Comparison of ENCODE assay signal across 21 mouse cellular contexts in the genomic region with DNA sequence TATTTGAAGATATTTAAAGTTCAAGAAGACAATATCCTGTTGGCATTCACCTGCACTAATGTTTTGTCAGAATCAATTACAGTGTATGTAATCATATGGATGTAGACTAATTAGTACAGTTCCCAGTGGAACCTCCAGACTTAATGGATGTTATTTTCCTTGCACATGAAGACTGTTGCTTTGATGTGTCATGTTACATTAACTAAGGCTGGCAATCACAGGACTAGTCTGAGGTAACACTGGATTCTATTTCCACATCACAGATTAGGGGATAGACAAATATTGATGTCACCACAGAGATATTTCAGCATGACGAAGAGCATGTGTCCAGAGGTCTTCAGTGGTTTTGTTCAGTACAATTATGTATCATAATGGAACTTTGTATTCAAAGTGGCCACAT.
DNase-seq lines count a peak whose midpoint lies in the region; ATAC-seq and TF ChIP-seq lines count a peak whose summit lies in the region.
"Had no signal": no experiment of that assay in that cellular context is flagged by ENCODE, and none has a peak within 500 bp of the region (broad histone marks: within the 10 kb centered on the region; RNA-seq: fewer than 3 reads in every experiment).

No protein-coding gene starts in this region.

- H3K4me3 ChIP-seq in hindbrain, postnatal 0 days (ENCODE audit: low read length): no peak overlapping the region
- H3K4me3 ChIP-seq in hindbrain, embryonic 16.5 days (ENCODE audit: low read length): no peak overlapping the region
- H3K4me3 ChIP-seq in thymus, adult 2 months (ENCODE audit: control insufficient read depth, insufficient read depth, low read length): no peak overlapping the region
- H3K4me3 ChIP-seq: embryonic facial prominence, embryonic 13.5 days; forebrain, embryonic 13.5 days; heart, embryonic 12.5 days; hindbrain, embryonic 10.5 days had no signal

- no peak for TF ChIP-seq POLR2A in brain, embryonic 14.5 days (IDR thresholded peaks at IDR 0.05; ENCODE audit: borderline replicate concordance, extremely low read depth, insufficient read depth, insufficient read length, poor library complexity, severe bottlenecking)
- no peak for TF ChIP-seq POLR2A in thymus, adult 2 months (IDR thresholded peaks at IDR 0.05; ENCODE audit: control insufficient read depth, extremely low read depth, insufficient read depth, low read length, poor library complexity)

- no peak overlapping the region for H3K4me2 ChIP-seq in hindbrain, postnatal 0 days (ENCODE audit: low read depth, low read length)
- no peak overlapping the region for H3K4me2 ChIP-seq in hindbrain, embryonic 16.5 days (ENCODE audit: low read length)
- H3K4me2 ChIP-seq: embryonic facial prominence, embryonic 13.5 days; forebrain, embryonic 13.5 days; heart, embryonic 12.5 days; hindbrain, embryonic 14.5 days had no signal

- no peaks in the 10 kb centered on the region for H3K36me3 ChIP-seq in hindbrain, postnatal 0 days (ENCODE audit: insufficient read depth, low read length)
- H3K36me3 ChIP-seq in hindbrain, embryonic 16.5 days (ENCODE audit: control insufficient read depth, insufficient read depth, low read length): no peaks in the 10 kb centered on the region
- H3K36me3 ChIP-seq in thymus, adult 2 months (ENCODE audit: control insufficient read depth, insufficient read depth, low read length): no peaks in the 10 kb centered on the region
- H3K36me3 ChIP-seq: embryonic facial prominence, embryonic 13.5 days; heart, embryonic 12.5 days; hindbrain, embryonic 10.5 days had no signal

- no peak for ATAC-seq in hindbrain, postnatal 0 days
- ATAC-seq in hindbrain, embryonic 16.5 days: no peak
- ATAC-seq in megakaryocyte progenitor cell, adult 5-6 weeks (replicated peaks; ENCODE audit: poor library complexity): 0 out of 2 replicates have a peak, but pooled peaks have one; percentile 42
- no peak for ATAC-seq in megakaryocyte-erythroid progenitor cell, adult 5-6 weeks (replicated peaks; ENCODE audit: low FRiP score, low TSS enrichment, poor library complexity, severe bottlenecking)
- ATAC-seq: forebrain, embryonic 13.5 days; forebrain, postnatal 0 days; inflammation-experienced regulatory T-cells, adult 6 months had no signal

- TF ChIP-seq CTCF in hindbrain, postnatal 0 days (IDR thresholded peaks at IDR 0.05; ENCODE audit: low read depth): no peak
- TF ChIP-seq CTCF in brain, embryonic 14.5 days (IDR thresholded peaks at IDR 0.05; ENCODE audit: borderline replicate concordance, extremely low read depth, insufficient read depth, insufficient read length): no peak
- TF ChIP-seq CTCF in thymus, adult 2 months (IDR thresholded peaks at IDR 0.05; ENCODE audit: borderline replicate concordance, control insufficient read depth, extremely low read depth, insufficient read depth, low read length, poor library complexity): no peak

- no peak overlapping the region for H3K9ac ChIP-seq in hindbrain, postnatal 0 days (replicated peaks; ENCODE audit: low read length)
- H3K9ac ChIP-seq in hindbrain, embryonic 16.5 days (ENCODE audit: low read depth, low read length): no peak overlapping the region
- H3K9ac ChIP-seq: embryonic facial prominence, embryonic 13.5 days; forebrain, embryonic 13.5 days; forebrain, postnatal 0 days; heart, embryonic 12.5 days; hindbrain, embryonic 14.5 days had no signal

- 60% methylated on average over 1 of the region's 1 CpGs for WGBS in hindbrain, postnatal 0 days
- WGBS in hindbrain, embryonic 16.5 days: 55% methylated on average over 1 of the region's 1 CpGs
- 91% methylated on average over 1 of the region's 1 CpGs for WGBS in thymus, adult 2 months

- no peaks in the 10 kb centered on the region for H3K4me1 ChIP-seq in hindbrain, postnatal 0 days (ENCODE audit: insufficient read depth, low read length)
- no peaks in the 10 kb centered on the region for H3K4me1 ChIP-seq in hindbrain, embryonic 16.5 days (ENCODE audit: control insufficient read depth, insufficient read depth, low read depth, low read length)
- H3K4me1 ChIP-seq in thymus, adult 2 months (replicated peaks; ENCODE audit: control insufficient read depth, insufficient read depth, low read length): no peaks in the 10 kb centered on the region
- H3K4me1 ChIP-seq: embryonic facial prominence, embryonic 13.5 days; forebrain, embryonic 13.5 days; heart, embryonic 12.5 days; hindbrain, embryonic 10.5 days had no signal

- peak; percentile 22 for DNase-seq in hindbrain, postnatal 0 days (ENCODE audit: low spot score)
- peak; percentile 49 for DNase-seq in 416B (ENCODE audit: low read depth)
- DNase-seq in brain, embryonic 14.5 days (ENCODE audit: low read depth): peak; percentile 31
- no peak for DNase-seq in thymus, adult 2 months
- DNase-seq in urinary bladder, postnatal 4 days (ENCODE audit: low spot score in 2 of 2): no peak
- DNase-seq: adrenal gland, adult 8-10 months; adrenal gland, postnatal 36 days; cerebellum, adult 11 months; cerebellum, adult 9-10 months; cerebellum, postnatal 25 days; forebrain, postnatal 0 days; gastrocnemius, postnatal 14 days had no signal

- no peak overlapping the region for H3K27ac ChIP-seq in hindbrain, postnatal 0 days
- H3K27ac ChIP-seq in hindbrain, embryonic 16.5 days (ENCODE audit: low read depth, low read length): no peak overlapping the region
- no peak overlapping the region for H3K27ac ChIP-seq in thymus, adult 2 months (ENCODE audit: control insufficient read depth, insufficient read depth, low read length)
- H3K27ac ChIP-seq: embryonic facial prominence, embryonic 13.5 days; forebrain, embryonic 13.5 days; hindbrain, embryonic 10.5 days; hindbrain, embryonic 14.5 days had no signal

- H3K27me3 ChIP-seq in hindbrain, postnatal 0 days (ENCODE audit: insufficient read depth, low read length): no peaks in the 10 kb centered on the region
- no peaks in the 10 kb centered on the region for H3K27me3 ChIP-seq in hindbrain, embryonic 16.5 days (replicated peaks; ENCODE audit: control insufficient read depth, insufficient read depth, low read length)
- H3K27me3 ChIP-seq in thymus, adult 2 months (ENCODE audit: control insufficient read depth, insufficient read depth, low read length): no peaks in the 10 kb centered on the region
- H3K27me3 ChIP-seq: embryonic facial prominence, embryonic 13.5 days; forebrain, embryonic 13.5 days; heart, embryonic 12.5 days had no signal

- no peaks in the 10 kb centered on the region for H3K9me3 ChIP-seq in hindbrain, postnatal 0 days (ENCODE audit: low read length)
- no peaks in the 10 kb centered on the region for H3K9me3 ChIP-seq in hindbrain, embryonic 16.5 days (ENCODE audit: control insufficient read depth, low read length)
- H3K9me3 ChIP-seq: embryonic facial prominence, embryonic 13.5 days; forebrain, embryonic 13.5 days; heart, embryonic 12.5 days; hindbrain, embryonic 10.5 days had no signal

Comparison
In these comparisons a context has a peak if more than half of its experiments do, and no peak if none do; other contexts are left out.
1. DNase-seq: peak in hindbrain, postnatal 0 days (single experiment), 416B (single experiment) and brain, embryonic 14.5 days (single experiment); none in thymus, adult 2 months (single experiment) and urinary bladder, postnatal 4 days (0 of 2).